Mouse (Mus musculus): ENCODE measurements around the gene Zkscan17.

DNA sequence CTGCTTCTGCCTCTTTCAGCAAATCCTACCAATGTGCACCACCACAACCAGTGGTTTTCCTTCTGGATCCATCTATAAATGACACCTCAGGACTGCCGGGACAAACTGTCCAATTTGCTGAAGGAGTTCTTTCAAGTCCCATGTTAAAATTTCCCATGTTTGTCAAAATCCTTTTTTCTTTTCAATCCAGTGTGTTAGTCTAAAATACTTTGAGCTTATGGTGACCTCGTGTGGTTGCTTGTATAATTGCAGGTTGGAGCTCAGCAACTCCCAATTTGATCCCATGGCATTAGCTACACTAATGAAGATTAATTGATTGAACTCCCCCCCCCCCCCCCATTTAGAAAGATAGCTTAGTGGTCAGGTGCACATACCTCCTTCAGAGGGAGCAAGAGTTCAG lies 43.3 kb downstream of the Zkscan17 start:
- TF ChIP-seq CTCF (IDR thresholded peaks at IDR 0.05; ENCODE audit: low read depth, low read length) (peak; percentile 19; the same call in 1 of the 2 replicates), POLR2A (IDR thresholded peaks at IDR 0.05; ENCODE audit: extremely low read depth, insufficient read depth, low read length) (no peak)
